Mouse (Mus musculus) CD4-positive naive resting alpha-beta T cell, adult 76 days (primary cell): Measurements from ENCODE around the gene Gm13089. TPM values are rescaled to one million over a fixed set of nuclear protein-coding genes. Genes with fewer than 3 reads are reported as not detected.

Experiments used
- total RNA-seq: library from RNA; stranded (reverse); gene quantifications from one replicate; pipeline ENCODE4 v1.2.4, GENCODE M21; 2023

Gene Gm13089
- total RNA-seq: not detected

DNA sequence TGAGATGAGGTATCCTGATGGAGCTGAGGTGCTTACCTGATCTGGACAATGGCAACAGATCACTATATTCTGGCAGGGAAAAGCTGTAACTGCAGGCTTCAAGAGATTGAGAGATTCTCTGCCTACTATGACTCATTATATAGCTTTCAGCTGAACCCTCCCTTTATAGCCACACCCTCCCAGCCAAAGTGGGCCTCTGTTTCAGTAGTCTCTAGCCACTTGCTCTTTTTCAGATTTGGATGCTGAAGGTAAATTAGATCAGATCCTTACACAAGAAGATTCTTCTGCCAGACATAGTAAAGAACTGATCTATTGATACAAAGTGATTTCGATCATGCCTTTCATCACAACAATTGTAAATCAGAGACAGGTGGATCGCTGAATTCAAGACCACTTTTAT lies at the start of gene Gm13089:
Gene Gm13089, minus strand, starts transcription at position 101 of the 400 bp plus-strand sequence.

GRCm38 (mm10) chr4:143719155-143719554 lies 16.6 kb upstream of the Gm13089 start, which contains the start of gene Gm13078:
Gene Gm13078, plus strand, starts transcription at chr4:143719455.

DNA sequence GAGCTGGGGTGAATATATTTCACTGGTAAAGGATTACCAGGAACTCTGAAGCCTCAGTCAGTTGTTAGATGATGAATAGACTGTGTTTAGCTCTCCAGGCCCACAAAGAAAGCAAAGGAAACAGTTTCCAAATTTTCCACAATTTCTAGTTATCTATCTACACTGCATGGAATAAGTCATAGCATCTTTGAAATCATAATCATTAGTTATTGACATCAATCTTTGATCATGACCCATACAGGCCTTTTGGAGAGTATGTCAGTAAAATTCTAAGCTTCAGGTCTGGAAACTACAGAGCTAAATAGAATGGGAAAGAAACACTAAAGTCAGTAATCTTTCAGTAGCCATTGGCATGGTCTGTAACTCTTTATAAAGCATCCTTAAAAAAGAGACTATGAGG lies 45.4 kb downstream of the Gm13089 start, which contains the start of gene Gm13088:
Gene Gm13088, minus strand, starts transcription at position 101 of the 400 bp plus-strand sequence.

Other genes starting within 250 kb of the Gm13089 start
- gene Gm13043, start 191.4 kb downstream of the Gm13089 start, total RNA-seq: not detected
- not detected for gene Gm13040, start 166.8 kb downstream of the Gm13089 start, total RNA-seq
- gene BC080695, start 151.0 kb downstream of the Gm13089 start, total RNA-seq: not detected
- not detected for gene Gm13057, start 151.0 kb downstream of the Gm13089 start, total RNA-seq
- gene Gm13083, start 87.7 kb downstream of the Gm13089 start, total RNA-seq: not detected
- gene Gm13088, start 45.5 kb downstream of the Gm13089 start, total RNA-seq: not detected
- not detected for gene Gm13078, start 16.7 kb upstream of the Gm13089 start, total RNA-seq
- gene Gm13023, start 86.6 kb upstream of the Gm13089 start, total RNA-seq: not detected
- gene Gm13084, start 113.4 kb upstream of the Gm13089 start, total RNA-seq: not detected
- gene Gm13103, start 143.8 kb upstream of the Gm13089 start, total RNA-seq: not detected
- not detected for gene Pramef6, start 197.7 kb upstream of the Gm13089 start, total RNA-seq
- gene Pramef25, start 248.3 kb upstream of the Gm13089 start, total RNA-seq: not detected